Mouse (Mus musculus) left cerebral cortex, postnatal 36 days (tissue): ENCODE measurements around the gene Srgap3. TPM values are rescaled to one million over a fixed set of nuclear protein-coding genes. Genes with fewer than 3 reads are reported as not detected.
A peak's percentile ranks its signal among the peaks of the same experiment; 100 is the strongest.
"Not testable (repeated sequence)": the region's sequence is repeated elsewhere in the genome, so short reads cannot be mapped to it uniquely, and the experiment has no call there.

Experiments used
- DNase-seq, 2 experiments: peaks; one replicate each; pipeline ENCODE4 v3.0.0; 2021 to 2022; ENCODE audit warnings: low spot score in 2 of 2, mixed read lengths in 1 of 2
- intact Hi-C: fragments of 180-260 bp; cut with DNase I; formaldehyde crosslinking; loops from one replicate; pipeline ENCODE4 v1.15.1; 2025
- total RNA-seq, 2 experiments: library from RNA; stranded (reverse); gene quantifications; 2 replicates each; pipeline ENCODE4 v1.2.3; 2021

The Srgap3 gene
- total RNA-seq, 2 experiments from 2014 or later, result 191 to 230 TPM

DNA sequence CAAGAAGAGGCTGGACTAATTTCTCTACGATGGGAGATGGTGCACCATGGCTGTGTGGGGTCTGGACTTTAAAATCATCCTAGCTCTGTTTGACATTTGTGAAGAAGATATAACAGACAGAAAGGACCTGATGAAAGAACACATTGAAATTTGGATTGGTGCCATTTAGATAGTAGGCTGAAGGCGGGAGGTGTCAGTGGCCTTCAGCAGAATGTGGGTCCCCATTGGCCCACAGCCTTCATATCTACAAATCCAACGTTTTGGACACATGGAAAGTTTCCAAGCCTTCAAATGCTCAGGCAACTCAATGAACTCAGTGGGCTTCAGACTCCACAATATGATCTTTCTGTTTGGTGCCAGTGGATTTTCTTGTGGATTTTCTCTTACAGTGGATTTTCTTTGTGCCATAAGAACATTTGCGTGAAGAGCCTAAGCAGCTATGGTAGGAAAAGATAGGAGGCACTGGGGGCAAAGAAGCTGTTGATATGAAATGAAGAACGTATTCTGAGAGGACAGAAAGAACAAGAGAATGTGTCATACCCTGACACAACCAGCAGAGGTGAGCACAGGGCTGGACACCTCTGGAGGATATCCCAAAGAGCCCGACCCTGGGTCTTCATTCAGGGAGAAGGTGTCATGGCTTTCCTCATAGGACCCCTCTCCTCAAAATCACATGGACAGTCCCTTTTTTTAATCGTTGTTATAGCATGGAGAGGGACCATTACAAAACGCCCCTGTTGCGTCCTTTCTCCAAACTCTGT lies 78.7 kb downstream of the Srgap3 start:
- intact Hi-C loops, result no loop called here
- no peak for DNase-seq

DNA sequence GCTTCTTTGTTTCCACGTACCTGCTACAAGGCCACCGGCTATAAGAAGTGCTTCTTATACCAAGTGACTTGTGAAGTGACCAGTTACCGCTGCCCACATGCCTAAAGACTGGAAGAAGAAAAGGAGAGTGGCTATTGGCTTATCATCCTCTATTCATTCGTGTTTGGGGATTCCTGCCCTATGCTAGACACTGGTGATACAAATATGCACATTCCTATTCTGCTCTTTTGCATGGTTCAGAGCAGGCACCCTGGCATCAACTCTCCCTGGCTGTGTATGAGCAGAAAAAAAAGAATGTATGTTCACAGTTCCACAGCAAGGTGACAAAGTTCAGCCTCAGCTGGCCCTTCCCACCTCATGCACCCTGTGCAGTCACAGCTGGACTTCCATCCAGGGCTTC lies 81.0 kb downstream of the Srgap3 start:
- DNase-seq, result no peak
- intact Hi-C loops, result no loop called here

GRCm38 (mm10) chr6:112865021-112865531 lies 82.0 kb downstream of the Srgap3 start:
- DNase-seq, result no peak
- intact Hi-C loops, result no loop called here

- intact Hi-C loops, result no loop called here
These were observed 84.6 kb downstream of the Srgap3 start for GRCm38 (mm10) chr6:112862465-112862864.

DNA sequence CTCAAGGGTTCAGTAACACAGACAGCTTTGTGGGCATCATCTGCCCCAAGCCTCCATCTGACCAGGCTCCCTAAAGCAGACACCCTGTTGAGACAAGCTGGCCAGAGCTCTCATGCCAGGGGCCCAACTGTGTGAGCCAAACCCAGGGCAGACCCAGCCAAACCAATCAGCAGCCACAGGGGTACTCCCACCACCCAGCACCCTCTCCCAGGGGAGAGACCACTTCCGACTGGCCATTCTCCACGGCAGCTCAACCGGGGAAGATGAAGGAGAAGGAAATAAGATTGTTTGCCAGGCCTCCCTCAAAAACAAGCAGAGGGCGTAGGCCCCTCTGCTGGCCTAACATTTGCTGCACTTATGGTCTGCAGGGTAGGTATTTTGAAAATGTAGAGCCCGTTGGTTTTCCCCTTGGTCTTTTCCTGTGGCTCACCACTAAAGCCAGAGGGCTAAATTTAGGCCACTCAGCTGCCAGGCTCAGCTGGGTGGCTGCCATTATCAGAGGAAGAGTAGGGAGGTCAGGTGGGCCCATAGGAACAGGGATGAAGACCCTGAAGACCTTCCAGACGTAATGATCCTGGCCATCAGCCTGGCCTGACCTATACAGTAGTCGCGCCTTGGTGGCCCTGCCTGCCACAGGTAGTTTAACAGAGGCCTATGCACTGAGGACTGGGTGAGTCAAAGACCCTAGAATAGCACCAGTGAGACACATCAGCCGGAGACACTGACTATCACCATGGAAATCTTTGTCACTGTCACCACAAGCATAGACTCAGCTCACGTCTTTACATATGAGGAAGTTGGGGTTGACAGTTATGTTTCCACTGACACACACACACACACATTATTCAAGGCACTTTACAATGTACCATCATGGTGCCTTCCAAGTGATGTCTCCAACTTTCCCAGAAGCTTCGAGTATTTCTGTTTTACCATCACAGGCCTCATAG lies 85.4 kb downstream of the Srgap3 start:
- DNase-seq, result no peak
- intact Hi-C loops, result no loop called here

More at GRCm38 (mm10) chr6:112862465-112862864, 84.6 kb downstream of the Srgap3 start:
- DNase-seq, result no peak

- intact Hi-C loops, result not testable (repeated sequence)
These were observed 86.8 kb downstream of the Srgap3 start for GRCm38 (mm10) chr6:112860290-112860689.

GRCm38 (mm10) chr6:112857057-112857456 lies 90.0 kb downstream of the Srgap3 start:
- no peak for DNase-seq
- intact Hi-C loops, result no loop called here

More at GRCm38 (mm10) chr6:112860290-112860689, 86.8 kb downstream of the Srgap3 start:
- DNase-seq, result not testable (repeated sequence)

DNA sequence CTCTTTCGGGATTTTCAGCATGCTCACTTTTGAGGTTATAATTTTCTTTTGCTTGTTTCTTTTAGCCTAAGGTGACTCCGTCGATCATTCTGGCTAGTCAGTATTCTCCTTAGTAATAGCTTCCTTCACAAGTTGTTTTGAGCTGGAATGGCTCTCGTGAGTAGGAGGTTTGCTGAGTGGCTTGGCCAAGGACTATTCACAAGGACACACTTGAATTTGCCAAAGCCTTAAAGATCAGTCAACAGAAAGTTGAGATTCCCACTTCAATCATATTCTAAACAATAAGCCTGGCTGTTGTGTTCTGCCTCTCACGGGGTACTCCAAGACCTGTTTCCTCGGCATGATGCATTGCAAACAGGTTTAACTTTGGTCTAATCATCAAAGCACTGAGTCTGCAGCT lies 91.9 kb downstream of the Srgap3 start:
- intact Hi-C loops, result no loop called here
- DNase-seq, result no peak

DNA sequence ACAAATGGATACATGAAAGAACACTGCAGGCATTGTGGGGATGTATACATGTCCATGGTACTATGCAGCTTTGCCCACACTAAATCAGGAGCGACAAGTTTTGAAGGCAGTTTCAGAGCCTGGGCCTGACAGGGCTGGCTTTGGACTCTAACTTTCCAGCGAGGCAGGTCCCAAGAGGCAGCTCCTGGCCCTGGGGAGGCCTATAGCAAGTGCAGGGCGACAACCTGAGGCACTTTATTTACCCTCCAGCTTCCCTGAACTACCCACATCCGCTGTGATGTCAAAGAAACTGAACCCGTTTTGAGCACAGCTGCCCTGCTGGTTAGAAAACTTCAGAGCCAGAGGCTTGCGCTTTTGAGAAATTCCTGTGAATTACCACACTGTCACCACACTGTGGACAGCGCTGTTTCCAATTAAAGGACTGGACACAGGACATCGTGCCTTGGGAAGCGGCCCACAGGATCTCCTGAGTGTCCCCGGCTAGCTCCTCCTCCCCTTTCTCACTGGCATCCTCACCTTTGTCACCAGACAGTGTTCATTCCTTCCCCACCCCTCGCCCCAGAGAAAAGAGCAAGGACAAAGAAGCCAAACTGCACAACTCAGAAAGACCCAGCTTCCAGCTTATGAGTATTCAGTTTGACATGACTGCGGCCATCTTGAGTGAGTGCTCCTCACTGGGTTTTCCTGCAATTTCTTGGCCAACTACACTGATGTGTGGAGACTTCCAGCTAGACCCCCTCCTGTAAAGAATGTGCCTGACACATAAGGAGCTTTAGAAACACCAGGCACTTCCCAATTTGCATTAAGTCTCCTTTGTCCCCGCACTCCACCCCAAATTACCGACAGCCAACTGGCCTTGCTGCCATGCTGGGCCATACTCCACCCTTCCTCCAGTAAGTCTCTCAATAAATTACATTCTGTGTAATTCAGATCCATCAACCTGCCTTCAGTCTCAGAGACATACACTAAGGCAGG lies 94.5 kb downstream of the Srgap3 start:
- no peak for DNase-seq
- intact Hi-C loops, result no loop called here

DNA sequence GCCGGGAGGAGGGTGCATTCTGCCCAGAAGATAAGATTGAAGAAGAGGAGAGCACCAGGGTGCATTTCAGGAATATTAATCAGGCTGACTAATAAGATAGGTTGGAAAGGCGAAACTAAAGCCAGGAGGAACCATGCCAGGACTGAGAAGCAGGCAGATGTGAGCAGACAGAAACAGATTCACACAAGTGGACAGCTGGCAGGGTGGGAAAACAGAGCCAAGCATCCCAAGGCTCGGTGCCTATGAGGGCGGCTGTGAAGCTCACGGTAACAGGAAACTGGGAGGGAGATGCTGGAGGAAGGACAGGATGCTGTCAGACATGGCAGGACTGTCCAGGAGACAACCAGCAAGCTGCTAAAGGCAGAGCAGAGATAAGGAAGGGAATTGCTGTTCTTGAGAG lies 96.3 kb downstream of the Srgap3 start:
- intact Hi-C loops, result no loop called here
- DNase-seq, result peak in 1 of 2 experiments; percentile 26

- intact Hi-C loops, result no loop called here
- no peak for DNase-seq
These were observed 98.4 kb downstream of the Srgap3 start for GRCm38 (mm10) chr6:112848629-112849180.

GRCm38 (mm10) chr6:112846863-112847262 lies 100.2 kb downstream of the Srgap3 start:
- no peak for DNase-seq
- intact Hi-C loops, result no loop called here

DNA sequence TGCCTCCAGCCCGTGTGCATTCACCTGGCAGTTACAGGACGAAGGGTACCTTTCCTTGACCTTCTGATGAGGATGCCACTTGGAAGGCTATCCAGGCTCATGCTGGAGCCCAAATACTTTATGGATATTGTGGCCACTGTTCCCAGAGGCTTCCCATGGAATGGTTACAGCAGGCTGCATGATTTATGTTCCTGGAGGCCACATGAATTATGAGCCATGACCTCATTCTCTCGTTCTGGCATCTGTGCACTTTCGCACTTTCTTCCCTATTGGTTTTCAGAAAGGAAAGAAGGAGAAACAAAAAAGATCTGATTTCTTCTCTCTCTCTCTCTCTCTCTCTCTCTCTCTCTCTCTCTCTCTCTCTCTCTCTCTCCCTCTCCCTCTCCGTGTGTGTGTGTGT lies 104.6 kb downstream of the Srgap3 start:
- intact Hi-C loops, result no loop called here
- no peak for DNase-seq

GRCm38 (mm10) chr6:112840400-112840799 lies 106.7 kb downstream of the Srgap3 start:
- intact Hi-C loops, result no loop called here
- no peak for DNase-seq

- no peak for DNase-seq
- intact Hi-C loops, result no loop called here
These were observed 107.7 kb downstream of the Srgap3 start for GRCm38 (mm10) chr6:112839391-112839790.

DNA sequence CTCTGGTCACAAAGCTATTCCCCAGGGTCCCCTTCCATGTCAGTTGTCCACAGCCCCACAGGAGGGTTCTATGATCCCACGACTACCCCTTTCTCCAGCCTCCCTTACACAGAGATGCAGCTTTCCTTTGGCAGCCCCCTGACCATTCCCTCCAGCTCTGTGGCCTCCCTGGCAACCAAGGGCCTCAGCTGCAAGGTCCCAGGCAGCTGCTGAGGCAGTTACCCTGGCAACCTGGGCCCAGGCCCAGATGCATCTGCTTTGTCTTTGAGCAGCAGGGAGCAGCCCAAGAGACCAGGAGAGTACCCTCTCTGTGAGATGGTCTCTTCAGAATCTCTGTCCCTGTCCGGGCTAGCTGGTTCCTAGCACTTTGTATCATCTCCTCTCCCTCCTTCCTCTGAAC lies 108.2 kb downstream of the Srgap3 start:
- DNase-seq, result peak in 1 of 2 experiments; percentile 34
- intact Hi-C loops, result no loop called here

DNA sequence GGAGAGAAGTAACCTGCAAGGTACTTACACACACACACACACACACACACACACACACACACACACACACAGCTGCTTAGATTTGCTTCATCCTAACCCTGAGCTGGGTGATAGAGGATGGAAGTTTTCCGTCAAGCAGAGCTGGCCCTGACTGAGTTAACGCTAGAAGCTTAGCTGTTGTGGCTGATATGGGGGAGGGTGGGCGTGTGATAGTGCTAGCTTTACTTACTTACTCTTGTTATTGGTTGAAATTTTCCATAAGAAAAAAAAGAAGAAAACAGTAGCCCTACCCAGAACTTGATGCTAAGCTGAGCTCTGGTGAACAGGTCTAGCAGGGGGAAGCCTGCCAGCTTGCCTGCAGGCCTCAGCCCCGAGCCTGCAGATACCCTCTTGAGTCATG lies 110.4 kb downstream of the Srgap3 start:
- intact Hi-C loops, result no loop called here
- no peak for DNase-seq

GRCm38 (mm10) chr6:112835413-112835812 lies 111.7 kb downstream of the Srgap3 start:
- intact Hi-C loops, result no loop called here
- no peak for DNase-seq

GRCm38 (mm10) chr6:112834430-112834829 lies 112.6 kb downstream of the Srgap3 start:
- DNase-seq, result no peak
- intact Hi-C loops, result no loop called here
